Mouse (Mus musculus) intestine, postnatal 0 days (tissue): ENCODE results near the gene Dnpep. TPM values are rescaled to one million over a fixed set of nuclear protein-coding genes. Genes with fewer than 3 reads are reported as not detected.

ENCODE experiments used
- ATAC-seq: fragments of 200-750 bp; cut with Nextera tagmentation; 2 replicates; pipeline ENCODE4 v1.8.0; 2017; ENCODE audit warnings: mild to moderate bottlenecking, moderate TSS enrichment, moderate library complexity
- H3K27ac ChIP-seq: fragments of 300-500 bp; sonication (generic); 2 replicates; pipeline ENCODE4 v1.5.1; 2014; ENCODE audit warnings: mild to moderate bottlenecking, low read depth, low read length, moderate library complexity
- H3K27me3 ChIP-seq: fragments of 300-500 bp; sonication (generic); replicated peaks from 2 replicates; pipeline ENCODE4 v1.6.1; 2014; ENCODE audit warnings: low read length, mixed read lengths; ENCODE audit not compliant: control insufficient read depth, insufficient read depth
- H3K36me3 ChIP-seq: fragments of 300-500 bp; sonication (generic); 2 replicates; pipeline ENCODE4 v1.6.1; 2014; ENCODE audit warnings: mild to moderate bottlenecking, moderate library complexity; ENCODE audit not compliant: control insufficient read depth, insufficient read depth
- H3K4me1 ChIP-seq: fragments of 300-500 bp; sonication (generic); replicated peaks from 2 replicates; pipeline ENCODE4 v1.6.1; 2014; ENCODE audit warnings: antibody characterized with exemption, low read length, mixed read lengths; ENCODE audit not compliant: control insufficient read depth, insufficient read depth
- H3K4me2 ChIP-seq: fragments of 300-500 bp; sonication (generic); replicated peaks from 2 replicates; pipeline ENCODE4 v1.6.1; 2014; ENCODE audit warnings: low read depth, mild to moderate bottlenecking, moderate library complexity
- H3K4me3 ChIP-seq: fragments of 300-500 bp; sonication (generic); 2 replicates; pipeline ENCODE4 v1.5.1; 2014; ENCODE audit warnings: low read depth, low read length
- H3K9ac ChIP-seq: fragments of 300-500 bp; sonication (generic); 2 replicates; pipeline ENCODE4 v1.6.1; 2014; ENCODE audit warnings: mild to moderate bottlenecking, low read depth, low read length
- H3K9me3 ChIP-seq: fragments of 300-500 bp; sonication (generic); 2 replicates; pipeline ENCODE4 v1.6.1; 2016; ENCODE audit warnings: mixed run types; ENCODE audit not compliant: control insufficient read depth
- CTCF ChIP-seq: sonication (generic); IDR thresholded peaks from 2 replicates; pipeline ENCODE4 v1.5.1; 2016; ENCODE audit warnings: low read depth, mild to moderate bottlenecking, control low read depth, antibody characterized with exemption, moderate library complexity
- WGBS: fragments of 180-500 bp; shearing (Covaris S2); extraction: QIAGEN DNeasy Blood & Tissue Kit; methylation state at CpG from one replicate; pipeline ENCODE4 v1.1.7; 2014; 5-methylcytosine and 5-hydroxymethylcytosine counted together
- polyA plus RNA-seq: library from polyadenylated mRNA; unstranded; fragments of >200 nt; fragmentation: Nextera tagmentation; extraction: Ambion mirVana; gene quantifications from 2 replicates; pipeline ENCODE4 v1.2.1, GENCODE M21; 2015

Dnpep gene
- polyA plus RNA-seq, 1 experiment from 2014 or later: 125 TPM

DNA sequence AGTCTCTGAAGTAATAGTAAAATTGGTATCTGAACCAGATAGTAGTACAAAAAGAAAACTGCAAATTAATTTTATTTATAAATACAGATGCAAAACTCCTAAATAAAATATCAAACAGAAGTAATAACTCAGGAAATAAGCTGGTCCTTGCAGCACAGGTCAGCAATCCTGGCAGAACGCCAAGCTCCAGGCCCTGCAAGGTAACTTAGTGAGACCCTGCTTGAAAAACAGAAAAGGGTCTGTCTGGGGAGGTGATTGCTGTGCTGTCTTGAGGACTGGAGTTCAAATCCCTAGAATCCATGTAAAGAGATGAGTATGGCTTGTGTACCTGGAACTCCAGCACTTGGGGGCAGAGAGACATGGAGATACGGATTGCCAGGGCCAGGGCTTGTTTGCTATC lies 13.1 kb downstream of the Dnpep start:
- Histone ChIP-seq H3K4me2 (no peak overlapping the region), H3K27ac (no peak overlapping the region), H3K27me3 (no peaks in the 10 kb centered on the region), H3K9me3 (no peaks in the 10 kb centered on the region), H3K36me3 (peaks cover 20% of the 10 kb centered on the region), H3K4me3 (no peak overlapping the region), H3K9ac (no peak overlapping the region), H3K4me1 (no peaks in the 10 kb centered on the region)
- ATAC-seq: no peak
- 70% methylated on average over 2 of the region's 2 CpGs for WGBS
- TF ChIP-seq CTCF: no peak

DNA sequence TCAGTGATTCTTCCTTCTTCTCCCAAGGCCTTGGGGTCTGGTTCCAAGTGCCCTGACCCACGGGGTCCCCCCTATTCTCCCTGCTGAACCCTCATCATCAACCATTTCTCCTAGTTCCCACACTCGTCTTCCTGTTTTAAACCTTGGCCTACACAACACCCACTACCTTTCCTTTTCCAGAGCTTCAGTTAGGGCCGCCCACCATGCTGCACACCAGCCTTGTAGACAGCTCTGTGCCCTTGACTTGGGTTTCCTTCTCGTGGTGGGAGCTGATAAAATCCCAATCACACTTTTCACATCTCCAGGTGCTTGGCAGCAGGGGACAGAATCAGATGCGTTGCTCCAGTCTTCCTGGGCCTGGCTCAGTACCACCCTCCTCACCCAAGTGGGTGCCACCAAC lies 23.5 kb downstream of the Dnpep start:
- Histone ChIP-seq H3K9ac (no peak overlapping the region), H3K4me2 (no peak overlapping the region), H3K27me3 (no peaks in the 10 kb centered on the region), H3K9me3 (no peaks in the 10 kb centered on the region), H3K4me1 (no peaks in the 10 kb centered on the region), H3K4me3 (no peak overlapping the region), H3K27ac (no peak overlapping the region), H3K36me3 (no peaks in the 10 kb centered on the region)
- no peak for ATAC-seq
- TF ChIP-seq CTCF: no peak
- 80% methylated on average over 5 of the region's 5 CpGs for WGBS

DNA sequence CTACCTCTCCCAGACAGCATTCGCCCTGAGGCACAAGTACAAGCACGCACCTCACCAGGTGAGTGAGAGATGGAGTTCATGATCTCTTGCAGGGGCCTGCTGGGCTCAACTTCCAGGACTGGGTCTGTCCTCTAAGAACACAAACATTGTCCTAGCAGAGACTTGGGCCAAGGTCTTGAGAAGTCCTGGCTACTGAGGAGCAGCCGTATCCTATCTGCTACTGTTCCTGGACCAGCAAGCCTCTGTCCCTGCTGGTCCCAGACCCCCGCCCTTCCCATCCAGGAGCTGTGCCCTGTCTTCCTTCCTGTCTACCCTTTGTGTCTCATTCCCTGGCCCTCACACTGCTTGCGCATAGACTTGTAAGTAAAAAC lies 24.5 kb downstream of the Dnpep start:
- WGBS: 74% methylated on average over 5 of the region's 5 CpGs
- TF ChIP-seq CTCF: no peak
- Histone ChIP-seq H3K4me3 (no peak overlapping the region), H3K27me3 (no peaks in the 10 kb centered on the region), H3K36me3 (no peaks in the 10 kb centered on the region), H3K27ac (no peak overlapping the region), H3K9me3 (no peaks in the 10 kb centered on the region), H3K4me2 (no peak overlapping the region), H3K4me1 (no peaks in the 10 kb centered on the region), H3K9ac (no peak overlapping the region)
- ATAC-seq: no peak

DNA sequence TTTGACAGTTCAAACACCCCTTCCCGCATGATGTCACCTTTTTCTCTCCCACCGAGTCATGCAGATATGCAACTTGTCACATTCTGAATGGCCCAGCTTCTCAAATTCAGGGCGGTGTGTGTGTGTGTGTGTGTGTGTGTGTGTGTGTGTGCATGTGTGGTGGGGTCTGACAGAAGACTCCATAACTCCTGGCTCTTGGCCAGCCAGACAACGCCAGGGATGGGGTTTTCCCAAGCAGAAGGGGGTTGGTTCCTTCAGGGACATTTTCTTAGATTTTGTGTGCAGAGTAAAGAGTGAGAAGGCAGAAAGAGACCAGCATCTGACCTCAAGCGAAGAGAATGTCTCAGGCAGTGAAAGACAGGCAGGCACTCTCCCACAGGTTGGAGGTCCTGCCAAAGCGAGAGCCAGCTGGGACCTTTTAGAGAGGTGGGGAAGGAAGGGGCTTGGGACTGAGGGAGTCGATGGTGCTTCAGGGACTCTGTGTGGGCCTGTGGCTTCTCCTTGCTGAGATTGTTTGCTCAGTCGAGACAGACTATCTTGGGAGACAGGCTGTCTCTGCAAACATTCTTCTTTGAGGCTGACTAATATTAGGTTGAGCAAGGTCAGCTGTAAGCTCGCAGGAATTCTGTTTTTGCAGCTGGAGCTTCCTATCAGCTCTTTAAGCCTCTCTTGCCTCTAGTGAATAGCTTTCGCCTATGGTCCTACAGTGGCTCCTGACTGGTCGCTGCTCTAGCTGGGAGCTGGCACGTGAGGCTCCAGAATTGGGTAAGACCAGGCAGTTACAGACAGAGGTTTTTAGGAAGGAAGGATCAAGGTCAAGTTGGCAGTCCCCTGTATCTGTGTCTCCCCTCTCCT lies 25.1 kb downstream of the Dnpep start:
- WGBS: 24% methylated on average over 12 of the region's 12 CpGs
- Histone ChIP-seq H3K4me1 (no peaks in the 10 kb centered on the region), H3K27ac (no peak overlapping the region), H3K36me3 (no peaks in the 10 kb centered on the region), H3K9me3 (no peaks in the 10 kb centered on the region), H3K9ac (no peak overlapping the region), H3K4me2 (no peak overlapping the region), H3K4me3 (no peak overlapping the region), H3K27me3 (no peaks in the 10 kb centered on the region)
- TF ChIP-seq CTCF: no peak
- ATAC-seq: no peak

DNA sequence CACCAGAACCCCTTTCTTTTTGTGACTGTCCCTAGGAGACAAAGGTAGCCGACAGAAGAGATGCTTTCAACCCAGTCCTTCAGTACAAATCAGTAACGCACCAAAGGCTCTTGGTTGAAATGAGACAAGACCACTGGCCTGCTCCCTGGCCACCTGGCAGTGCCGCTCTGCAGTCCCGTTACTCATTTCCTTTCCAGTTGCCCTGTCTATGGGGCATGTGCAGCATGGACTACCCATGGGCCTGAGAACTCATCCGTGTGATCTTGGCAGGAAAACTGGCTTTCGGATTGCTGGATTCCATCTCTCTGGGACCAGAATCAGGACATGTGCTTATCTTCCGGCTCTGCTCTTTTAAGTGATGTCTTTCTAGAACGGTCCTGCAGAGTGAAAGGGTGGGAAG lies 26.5 kb downstream of the Dnpep start:
- 86% methylated on average over 8 of the region's 8 CpGs for WGBS
- Histone ChIP-seq H3K27me3 (no peaks in the 10 kb centered on the region), H3K9me3 (no peaks in the 10 kb centered on the region), H3K4me2 (no peak overlapping the region), H3K4me3 (no peak overlapping the region), H3K9ac (no peak overlapping the region), H3K36me3 (no peaks in the 10 kb centered on the region), H3K27ac (no peak overlapping the region), H3K4me1 (no peaks in the 10 kb centered on the region)
- no peak for TF ChIP-seq CTCF
- no peak for ATAC-seq

DNA sequence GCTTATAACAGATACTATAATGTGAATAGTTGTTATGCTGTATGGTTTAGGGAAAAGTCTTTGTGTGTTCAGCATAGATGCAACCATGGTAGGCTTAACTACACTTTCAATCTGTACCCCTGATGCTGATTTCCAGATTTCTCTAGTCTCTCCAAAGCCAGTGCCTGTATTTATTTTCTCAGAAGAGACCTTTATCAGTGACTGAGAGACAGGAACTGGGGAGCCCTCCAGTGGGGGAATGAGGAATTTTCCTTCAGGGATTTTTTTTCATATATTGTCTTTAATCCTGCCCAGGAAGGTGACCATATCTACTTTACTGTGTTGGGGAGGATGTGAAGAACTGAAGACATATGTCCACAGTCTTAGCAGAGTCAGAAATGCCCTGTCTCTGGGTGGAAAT lies 27.2 kb downstream of the Dnpep start:
- peak; percentile 66 for TF ChIP-seq CTCF
- Histone ChIP-seq H3K4me2 (no peak overlapping the region), H3K27ac (no peak overlapping the region), H3K27me3 (no peaks in the 10 kb centered on the region), H3K4me1 (no peaks in the 10 kb centered on the region), H3K4me3 (no peak overlapping the region), H3K9me3 (no peaks in the 10 kb centered on the region), H3K36me3 (no peaks in the 10 kb centered on the region), H3K9ac (no peak overlapping the region)
- ATAC-seq: no peak
